Mouse (Mus musculus): Measurements from ENCODE around the gene Tmem199.

GRCm38 (mm10) chr11:78499543-78499942 is 12.4 kb downstream of the Tmem199 start:
- TF ChIP-seq CTCF (IDR thresholded peaks at IDR 0.05; ENCODE audit: low read depth) (no peak), EP300 (IDR thresholded peaks at IDR 0.05; ENCODE audit: low read depth) (no peak)

All from liver, postnatal 0 days (tissue).